In genomic region chr1:127975676-127976075, GRCm38 (mm10) we compare ENCODE assay signal across 8 mouse cellular contexts.
DNase-seq lines count a peak whose midpoint lies in the region; ATAC-seq lines count a peak whose summit lies in the region.

No protein-coding gene starts in this region.

- 0 out of 2 replicates have a peak, but pooled peaks have one; percentile 42 for ATAC-seq in lung, embryonic 15.5 days (ENCODE audit: borderline replicate concordance, extremely low read depth, low FRiP score, low TSS enrichment)
- peak; percentile 83 for ATAC-seq in frontal cortex, adult (ENCODE audit: low TSS enrichment)
- ATAC-seq in neutrophil, adult 5-6 weeks (ENCODE audit: extremely low read depth, insufficient number of reproducible peaks, low FRiP score, poor library complexity, severe bottlenecking) = peak; percentile 46; the same call in 1 of the 2 replicates

- no peaks in the 10 kb centered on the region for H3K4me1 ChIP-seq in lung, embryonic 15.5 days

- no peaks in the 10 kb centered on the region for H3K27me3 ChIP-seq in lung, embryonic 15.5 days

- no peak overlapping the region for H3K27ac ChIP-seq in lung, embryonic 15.5 days

- H3K4me2 ChIP-seq in lung, embryonic 15.5 days = no peak overlapping the region

- H3K9ac ChIP-seq in lung, embryonic 15.5 days = no peak overlapping the region

- intact Hi-C loops in heart, postnatal 25 days (cut with DNase I) = no loop called here

- peak; percentile 59 for DNase-seq in adrenal gland, adult 2 months
- no peak for DNase-seq in adrenal gland, postnatal 25 days
- no peak for DNase-seq in lung, postnatal 4 days
- no peak for DNase-seq in heart, postnatal 25 days (ENCODE audit: low spot score)
- DNase-seq in ovary, postnatal 14 days (ENCODE audit: low spot score) = no peak

- no peak overlapping the region for H3K4me3 ChIP-seq in lung, embryonic 15.5 days

- H3K9me3 ChIP-seq in lung, embryonic 15.5 days = no peaks in the 10 kb centered on the region

- 54% methylated on average over 2 of the region's 2 CpGs for WGBS in lung, embryonic 15.5 days

- peaks cover 2% of the 10 kb centered on the region; the same call in 1 of the 2 replicates for H3K36me3 ChIP-seq in lung, embryonic 15.5 days
